Mouse (Mus musculus) G1E (cell line): Measurements from ENCODE around the gene Sf3a1.

ENCODE experiments used
- CTCF ChIP-seq: IDR thresholded peaks from 2 replicates; pipeline ENCODE4 v1.5.1; 2012; ENCODE audit warnings: low read depth, low read length, inconsistent platforms, mixed read lengths
- TAL1 ChIP-seq: conservative IDR thresholded peaks from 2 replicates; pipeline ENCODE4 v1.6.1; 2012; ENCODE audit warnings: low read depth, low read length, inconsistent platforms, mixed read lengths

GRCm38 (mm10) chr11:4210786-4211185 is 50.6 kb downstream of the Sf3a1 start:
- TF ChIP-seq CTCF (no peak), TAL1 (no peak)
